In genomic region chr9:77716009-77716408, GRCm38 (mm10) we compare ENCODE assay signal across 21 mouse cellular contexts.
"Had no signal": no experiment of that assay in that cellular context is flagged by ENCODE, and none has a peak within 500 bp of the region (broad histone marks: within the 10 kb centered on the region; RNA-seq: fewer than 3 reads in every experiment).

No protein-coding gene starts in this region.

- H3K4me2 ChIP-seq: heart, embryonic 11.5 days; heart, embryonic 13.5 days; heart, embryonic 15.5 days; hindbrain, embryonic 13.5 days; hindbrain, embryonic 15.5 days; kidney, embryonic 15.5 days; limb, embryonic 13.5 days; limb, embryonic 15.5 days; liver, embryonic 12.5 days had no signal

- H3K36me3 ChIP-seq: heart, embryonic 13.5 days; heart, embryonic 15.5 days; hindbrain, embryonic 13.5 days; hindbrain, embryonic 15.5 days; kidney, embryonic 15.5 days; limb, embryonic 13.5 days; limb, embryonic 15.5 days; liver, embryonic 12.5 days had no signal

- ATAC-seq: hindbrain, postnatal 0 days; intestine, embryonic 16.5 days; liver, embryonic 12.5 days had no signal

- H3K9me3 ChIP-seq: heart, embryonic 13.5 days; heart, embryonic 15.5 days; hindbrain, embryonic 13.5 days; hindbrain, embryonic 15.5 days; kidney, embryonic 15.5 days; limb, embryonic 13.5 days; limb, embryonic 15.5 days; liver, embryonic 12.5 days had no signal

- H3K4me3 ChIP-seq: heart, adult 2 months; heart, embryonic 13.5 days; heart, embryonic 15.5 days; hindbrain, embryonic 13.5 days; hindbrain, embryonic 15.5 days; kidney, embryonic 15.5 days; limb, embryonic 13.5 days; limb, embryonic 15.5 days; liver, embryonic 12.5 days had no signal

- H3K27ac ChIP-seq: heart, adult 2 months; heart, embryonic 13.5 days; heart, embryonic 15.5 days; hindbrain, embryonic 13.5 days; hindbrain, embryonic 15.5 days; hindbrain, postnatal 0 days; kidney, embryonic 15.5 days; kidney, postnatal 0 days; limb, embryonic 13.5 days; limb, embryonic 15.5 days; liver, embryonic 12.5 days had no signal

- H3K9ac ChIP-seq: heart, embryonic 13.5 days; heart, embryonic 15.5 days; hindbrain, embryonic 13.5 days; hindbrain, embryonic 15.5 days; kidney, embryonic 15.5 days; limb, embryonic 13.5 days; limb, embryonic 15.5 days; liver, embryonic 12.5 days had no signal

- H3K4me1 ChIP-seq: hindbrain, embryonic 13.5 days; hindbrain, embryonic 15.5 days; kidney, embryonic 15.5 days; limb, embryonic 13.5 days; limb, embryonic 15.5 days; liver, embryonic 12.5 days had no signal

- H3K27me3 ChIP-seq: heart, embryonic 13.5 days; heart, embryonic 15.5 days; hindbrain, embryonic 13.5 days; hindbrain, embryonic 15.5 days; kidney, embryonic 15.5 days; limb, embryonic 13.5 days; limb, embryonic 15.5 days; liver, embryonic 12.5 days had no signal

- DNase-seq: gastrocnemius, postnatal 25 days; heart, adult 2 months; heart, postnatal 14 days; heart, postnatal 36 days; kidney, adult 11 months; kidney, postnatal 14 days; layer of hippocampus, adult 9-11 months; layer of hippocampus, postnatal 36 days; left cerebral cortex, postnatal 4 days had no signal
